Mouse (Mus musculus): ENCODE data around the gene Mpg. TPM values are rescaled to one million over a fixed set of nuclear protein-coding genes. Genes with fewer than 3 reads are reported as not detected.

Gene Mpg
- polyA plus RNA-seq, 1 experiment from 2014 or later = 4.6 TPM

GRCm38 (mm10) chr11:32232848-32233247, 6.5 kb downstream of the Mpg start:
- H3K79me2 ChIP-seq (ENCODE audit: inconsistent target) = no peaks in the 10 kb centered on the region
- H3K36me3 ChIP-seq (ENCODE audit: inconsistent target) = peaks cover 34% of the 10 kb centered on the region; the same call in 1 of the 2 replicates
- 94% methylated on average over 10 of the region's 10 CpGs for WGBS (ENCODE audit: missing documents)
- no peak overlapping the region for H3K4me3 ChIP-seq (ENCODE audit: inconsistent target)
- no peak overlapping the region for H3K27ac ChIP-seq

- no peaks in the 10 kb centered on the region for H3K79me2 ChIP-seq (ENCODE audit: inconsistent target)
- H3K27ac ChIP-seq = no peak overlapping the region
- H3K36me3 ChIP-seq (ENCODE audit: inconsistent target) = peaks cover 34% of the 10 kb centered on the region; the same call in 1 of the 2 replicates
- WGBS (ENCODE audit: missing documents) = 96% methylated on average over 3 of the region's 3 CpGs
- no peak overlapping the region for H3K4me3 ChIP-seq (ENCODE audit: inconsistent target)
Observed at GRCm38 (mm10) chr11:32233895-32234294, 7.6 kb downstream of the Mpg start.

GRCm38 (mm10) chr11:32234816-32235485, 8.6 kb downstream of the Mpg start:
- H3K4me3 ChIP-seq (ENCODE audit: inconsistent target) = no peak overlapping the region
- WGBS (ENCODE audit: missing documents) = 97% methylated on average over 6 of the region's 6 CpGs
- H3K36me3 ChIP-seq (ENCODE audit: inconsistent target) = peaks cover 34% of the 10 kb centered on the region; the same call in 1 of the 2 replicates
- no peaks in the 10 kb centered on the region for H3K79me2 ChIP-seq (ENCODE audit: inconsistent target)
- no peak overlapping the region for H3K27ac ChIP-seq

GRCm38 (mm10) chr11:32235646-32236045, 9.3 kb downstream of the Mpg start:
- Histone ChIP-seq H3K27ac (no peak overlapping the region), H3K79me2 (ENCODE audit: inconsistent target) (no peaks in the 10 kb centered on the region), H3K4me3 (ENCODE audit: inconsistent target) (no peak overlapping the region), H3K36me3 (ENCODE audit: inconsistent target) (peaks cover 36% of the 10 kb centered on the region)
- 92% methylated on average over 3 of the region's 3 CpGs for WGBS (ENCODE audit: missing documents)

GRCm38 (mm10) chr11:32236132-32236531, 9.8 kb downstream of the Mpg start:
- Histone ChIP-seq H3K36me3 (ENCODE audit: inconsistent target) (peaks cover 41% of the 10 kb centered on the region), H3K4me3 (ENCODE audit: inconsistent target) (no peak overlapping the region), H3K79me2 (ENCODE audit: inconsistent target) (no peaks in the 10 kb centered on the region), H3K27ac (no peak overlapping the region)
- WGBS (ENCODE audit: missing documents) = 94% methylated on average over 2 of the region's 2 CpGs

- Histone ChIP-seq H3K4me3 (ENCODE audit: inconsistent target) (no peak overlapping the region), H3K27ac (no peak overlapping the region), H3K79me2 (ENCODE audit: inconsistent target) (no peaks in the 10 kb centered on the region), H3K36me3 (ENCODE audit: inconsistent target) (peaks cover 42% of the 10 kb centered on the region)
- WGBS (ENCODE audit: missing documents) = 80% methylated on average over 9 of the region's 9 CpGs
Observed at GRCm38 (mm10) chr11:32236712-32237410, 10.6 kb downstream of the Mpg start.

- H3K4me3 ChIP-seq (ENCODE audit: inconsistent target) = no peak overlapping the region
- no peak overlapping the region for H3K27ac ChIP-seq
- H3K36me3 ChIP-seq (ENCODE audit: inconsistent target) = peaks cover 37% of the 10 kb centered on the region
- no peaks in the 10 kb centered on the region for H3K79me2 ChIP-seq (ENCODE audit: inconsistent target)
- WGBS (ENCODE audit: missing documents) = 94% methylated on average over 3 of the region's 3 CpGs
Observed at GRCm38 (mm10) chr11:32237411-32237795, 11.1 kb downstream of the Mpg start.

GRCm38 (mm10) chr11:32238093-32238860, 12.0 kb downstream of the Mpg start:
- Histone ChIP-seq H3K4me3 (ENCODE audit: inconsistent target) (no peak overlapping the region), H3K79me2 (ENCODE audit: inconsistent target) (no peaks in the 10 kb centered on the region), H3K27ac (no peak overlapping the region), H3K36me3 (ENCODE audit: inconsistent target) (peaks cover 40% of the 10 kb centered on the region)
- 41% methylated on average over 4 of the region's 5 CpGs for WGBS (ENCODE audit: missing documents)

- Histone ChIP-seq H3K4me3 (ENCODE audit: inconsistent target) (no peak overlapping the region), H3K79me2 (ENCODE audit: inconsistent target) (no peaks in the 10 kb centered on the region), H3K27ac (no peak overlapping the region), H3K36me3 (ENCODE audit: inconsistent target) (peaks cover 33% of the 10 kb centered on the region)
Observed at GRCm38 (mm10) chr11:32241391-32241790, 15.1 kb downstream of the Mpg start.

GRCm38 (mm10) chr11:32242209-32242608, 15.9 kb downstream of the Mpg start:
- 93% methylated on average over 3 of the region's 3 CpGs for WGBS (ENCODE audit: missing documents)
- Histone ChIP-seq H3K36me3 (ENCODE audit: inconsistent target) (peaks cover 33% of the 10 kb centered on the region), H3K27ac (no peak overlapping the region), H3K4me3 (ENCODE audit: inconsistent target) (no peak overlapping the region), H3K79me2 (ENCODE audit: inconsistent target) (no peaks in the 10 kb centered on the region)

GRCm38 (mm10) chr11:32243205-32243955, 17.1 kb downstream of the Mpg start:
- no peaks in the 10 kb centered on the region for H3K79me2 ChIP-seq (ENCODE audit: inconsistent target)
- 85% methylated on average over 7 of the region's 7 CpGs for WGBS (ENCODE audit: missing documents)
- no peak overlapping the region for H3K4me3 ChIP-seq (ENCODE audit: inconsistent target)
- peaks cover 40% of the 10 kb centered on the region for H3K36me3 ChIP-seq (ENCODE audit: inconsistent target)
- H3K27ac ChIP-seq = no peak overlapping the region

- WGBS (ENCODE audit: missing documents) = 100% methylated on average over 3 of the region's 3 CpGs
- Histone ChIP-seq H3K36me3 (ENCODE audit: inconsistent target) (peaks cover 43% of the 10 kb centered on the region), H3K4me3 (ENCODE audit: inconsistent target) (no peak overlapping the region), H3K27ac (no peak overlapping the region), H3K79me2 (ENCODE audit: inconsistent target) (no peaks in the 10 kb centered on the region)
Observed at GRCm38 (mm10) chr11:32244064-32244463, 17.8 kb downstream of the Mpg start.

GRCm38 (mm10) chr11:32244617-32245016, 18.3 kb downstream of the Mpg start:
- WGBS (ENCODE audit: missing documents) = 91% methylated on average over 1 of the region's 1 CpGs
- peaks cover 49% of the 10 kb centered on the region for H3K36me3 ChIP-seq (ENCODE audit: inconsistent target)
- H3K4me3 ChIP-seq (ENCODE audit: inconsistent target) = no peak overlapping the region
- H3K27ac ChIP-seq = no peak overlapping the region
- no peaks in the 10 kb centered on the region for H3K79me2 ChIP-seq (ENCODE audit: inconsistent target)

GRCm38 (mm10) chr11:32245614-32246013, 19.3 kb downstream of the Mpg start:
- Histone ChIP-seq H3K79me2 (ENCODE audit: inconsistent target) (no peaks in the 10 kb centered on the region), H3K36me3 (ENCODE audit: inconsistent target) (peaks cover 55% of the 10 kb centered on the region), H3K27ac (no peak overlapping the region), H3K4me3 (ENCODE audit: inconsistent target) (no peak overlapping the region)
- 95% methylated on average over 6 of the region's 6 CpGs for WGBS (ENCODE audit: missing documents)

All from macrophage (primary cell).